Mouse (Mus musculus) lung, adult 2 months (tissue): ENCODE measurements at regions not wholly inside any gene's neighbourhood (a gene's known extent, or its start where the extent isn't known, plus 50 kb on each side); places are given as distances from the start of the nearest gene placed in this dataset.

Experiments used
- CTCF ChIP-seq: fragments of 200-500 bp; IDR thresholded peaks from 2 replicates; pipeline ENCODE4 v1.5.1; 2011; ENCODE audit warnings: mild to moderate bottlenecking, low read length, control low read depth; ENCODE audit not compliant: insufficient read depth
- POLR2A ChIP-seq: fragments of 200-500 bp; IDR thresholded peaks from 2 replicates; pipeline ENCODE4 v1.6.1; 2011; ENCODE audit warnings: low read depth, mild to moderate bottlenecking, control low read depth, low read length, borderline replicate concordance; ENCODE audit errors: extremely low read depth

GRCm38 (mm10) chr6:98775780-98776179 is 433.2 kb upstream of the Gm765 start:
- TF ChIP-seq POLR2A (no peak), CTCF (no peak)
